Mouse (Mus musculus) neural tube, embryonic 14.5 days (tissue): ENCODE results near the gene Tnip1. TPM values are rescaled to one million over a fixed set of nuclear protein-coding genes. Genes with fewer than 3 reads are reported as not detected.

ENCODE experiments used
- ATAC-seq: fragments of 200-750 bp; cut with Nextera tagmentation; 2 replicates; pipeline ENCODE4 v1.8.0; 2017; ENCODE audit warnings: low read depth, mild to moderate bottlenecking, moderate TSS enrichment, moderate library complexity
- H3K27ac ChIP-seq: fragments of 300-500 bp; sonication (generic); 2 replicates; pipeline ENCODE4 v1.5.1; 2014; ENCODE audit warnings: low read depth, mild to moderate bottlenecking, control low read depth, low read length, moderate library complexity, mixed read lengths
- H3K27me3 ChIP-seq: fragments of 300-500 bp; sonication (generic); 2 replicates; pipeline ENCODE4 v1.6.1; 2014; ENCODE audit warnings: low read length; ENCODE audit not compliant: control insufficient read depth, insufficient read depth
- H3K36me3 ChIP-seq: fragments of 300-500 bp; sonication (generic); 2 replicates; pipeline ENCODE4 v1.6.1; 2014; ENCODE audit warnings: low read length, mixed read lengths; ENCODE audit not compliant: control insufficient read depth, insufficient read depth
- H3K4me1 ChIP-seq: fragments of 300-500 bp; sonication (generic); 2 replicates; pipeline ENCODE4 v1.6.1; 2014; ENCODE audit warnings: low read length; ENCODE audit not compliant: control insufficient read depth, insufficient read depth
- H3K4me2 ChIP-seq: fragments of 300-500 bp; sonication (generic); 2 replicates; pipeline ENCODE4 v1.6.1; 2014; ENCODE audit warnings: mild to moderate bottlenecking, low read depth, low read length, control low read depth
- H3K4me3 ChIP-seq: fragments of 300-500 bp; sonication (generic); 2 replicates; pipeline ENCODE4 v1.5.1; 2014; ENCODE audit warnings: low read depth, low read length, control low read depth, mixed read lengths
- H3K9ac ChIP-seq: fragments of 300-500 bp; sonication (generic); replicated peaks from 2 replicates; pipeline ENCODE4 v1.6.1; 2014; ENCODE audit warnings: low read depth, mild to moderate bottlenecking, control low read depth, low read length, mixed read lengths
- H3K9me3 ChIP-seq: fragments of 300-500 bp; sonication (generic); 2 replicates; pipeline ENCODE4 v1.6.1; 2016; ENCODE audit warnings: low read length; ENCODE audit not compliant: control insufficient read depth
- WGBS: fragments of 180-500 bp; shearing (Covaris S2); extraction: QIAGEN DNeasy Blood & Tissue Kit; methylation state at CpG from one replicate; pipeline ENCODE4 v1.1.7; 2014; 5-methylcytosine and 5-hydroxymethylcytosine counted together
- polyA plus RNA-seq: library from polyadenylated mRNA; unstranded; fragments of >200 nt; fragmentation: Nextera tagmentation; extraction: Ambion mirVana; gene quantifications from 2 replicates; pipeline ENCODE4 v1.2.1, GENCODE M21; 2014

The Tnip1 gene
- polyA plus RNA-seq, 1 experiment from 2014 or later, result 16.1 TPM

DNA sequence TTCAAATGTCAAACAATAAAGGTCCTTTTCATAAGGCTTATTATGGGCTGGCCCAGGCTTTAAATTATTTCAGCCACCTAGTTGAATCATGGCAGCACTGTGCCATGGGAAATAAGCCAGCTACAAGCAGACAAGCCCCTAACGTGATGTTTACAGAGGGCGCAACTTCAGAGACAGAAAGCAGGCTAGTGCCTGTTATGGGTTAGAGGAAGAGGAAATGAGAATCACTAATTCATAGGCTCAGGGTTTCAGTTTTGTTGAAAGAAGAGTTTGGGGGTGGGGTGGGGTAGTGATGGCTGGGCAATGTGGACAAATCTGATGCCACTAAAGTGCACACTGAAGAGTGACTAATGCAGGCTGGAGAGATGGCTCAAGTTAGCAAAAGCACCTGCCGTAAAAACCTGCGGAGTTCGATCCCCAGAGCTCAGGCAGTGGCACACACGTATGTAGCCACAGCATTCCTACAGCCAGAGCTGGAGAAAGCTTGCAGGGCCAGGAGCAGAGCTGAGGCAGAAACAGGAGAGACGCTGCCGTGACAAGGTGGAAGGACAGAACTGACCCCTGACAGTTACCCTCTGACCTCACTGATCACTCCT is 26.1 kb upstream of the Tnip1 start:
- ATAC-seq, result no peak
- no peak overlapping the region for H3K27ac ChIP-seq

DNA sequence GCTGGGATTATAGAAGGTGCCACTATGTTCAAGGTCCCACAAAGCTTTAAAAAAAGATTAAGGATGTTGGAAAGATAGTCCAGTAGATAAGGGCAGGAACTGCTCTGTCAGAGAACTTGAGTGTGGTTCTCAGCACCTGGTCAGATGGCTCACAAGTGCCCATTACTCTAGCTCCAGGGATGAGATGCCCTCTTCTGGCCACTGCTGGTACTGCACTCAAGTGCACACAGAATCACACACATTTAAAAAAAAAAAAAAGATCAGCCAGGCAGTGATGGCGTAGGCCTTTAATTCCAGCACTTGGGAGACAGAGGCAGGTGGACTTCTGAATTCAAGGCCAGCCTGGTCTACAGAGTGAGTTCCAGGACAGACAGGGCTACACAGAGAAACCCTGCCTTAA is 25.3 kb upstream of the Tnip1 start:
- no peak overlapping the region for H3K4me3 ChIP-seq
- no peak overlapping the region for H3K4me2 ChIP-seq
- H3K9me3 ChIP-seq, result no peaks in the 10 kb centered on the region
- no peak overlapping the region for H3K27ac ChIP-seq
- H3K9ac ChIP-seq, result no peak overlapping the region
- WGBS, result 96% methylated on average over 1 of the region's 1 CpGs
- no peaks in the 10 kb centered on the region for H3K27me3 ChIP-seq
- H3K4me1 ChIP-seq, result no peaks in the 10 kb centered on the region
- H3K36me3 ChIP-seq, result no peaks in the 10 kb centered on the region; the same call in 1 of the 2 replicates
- ATAC-seq, result no peak

More for the DNA sequence above, 26.1 kb upstream of the Tnip1 start:
- H3K9me3 ChIP-seq, result no peaks in the 10 kb centered on the region
- H3K4me3 ChIP-seq, result no peak overlapping the region
- H3K9ac ChIP-seq, result no peak overlapping the region
- 64% methylated on average over 8 of the region's 8 CpGs for WGBS
- no peaks in the 10 kb centered on the region for H3K4me1 ChIP-seq
- no peaks in the 10 kb centered on the region; the same call in 1 of the 2 replicates for H3K36me3 ChIP-seq
- H3K27me3 ChIP-seq, result no peaks in the 10 kb centered on the region
- H3K4me2 ChIP-seq, result no peak overlapping the region

DNA sequence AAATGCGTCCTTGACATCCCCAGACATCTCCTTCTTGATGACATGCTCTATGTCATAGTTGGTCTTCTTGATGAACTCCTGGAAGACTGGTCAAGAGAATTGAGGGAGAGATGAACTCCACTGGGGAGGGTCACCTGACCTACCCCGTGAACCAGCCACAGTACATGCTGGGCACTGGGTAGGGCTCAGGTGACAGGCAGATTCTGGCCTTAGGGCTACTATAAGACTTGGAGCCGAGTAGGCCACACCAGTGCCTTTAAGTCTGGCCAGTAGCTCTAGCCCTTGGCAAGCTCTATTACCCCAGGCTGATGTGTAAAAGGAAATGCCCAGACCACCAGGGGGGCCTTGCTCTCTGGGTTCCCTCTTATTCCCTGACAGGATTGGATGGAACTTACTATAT is 22.4 kb upstream of the Tnip1 start:
- Histone ChIP-seq H3K4me3 (no peak overlapping the region), H3K27ac (no peak overlapping the region), H3K4me1 (no peaks in the 10 kb centered on the region), H3K9ac (no peak overlapping the region), H3K27me3 (no peaks in the 10 kb centered on the region), H3K36me3 (no peaks in the 10 kb centered on the region; the same call in 1 of the 2 replicates), H3K4me2 (no peak overlapping the region), H3K9me3 (no peaks in the 10 kb centered on the region)
- ATAC-seq, result no peak
- WGBS, result 82% methylated on average over 3 of the region's 3 CpGs

DNA sequence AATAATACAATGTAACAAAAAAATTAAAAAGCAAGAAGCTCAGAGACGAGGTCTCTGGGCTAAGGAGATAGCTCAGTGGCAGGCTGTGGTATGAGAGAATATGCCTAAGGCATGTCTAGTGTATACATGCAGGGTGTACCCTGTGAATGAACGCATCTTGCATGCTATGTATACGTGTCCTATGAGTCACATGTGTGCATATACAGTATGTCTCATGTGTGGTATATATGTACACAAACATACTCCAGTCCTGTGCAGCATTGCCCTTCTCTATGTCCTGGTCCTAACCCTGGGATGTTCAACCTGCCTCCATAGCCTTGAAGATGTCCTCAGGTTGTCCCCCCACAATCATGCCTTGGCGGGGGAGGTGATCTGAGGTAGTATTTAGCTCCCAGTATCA is 21.9 kb upstream of the Tnip1 start:
- H3K4me1 ChIP-seq, result no peaks in the 10 kb centered on the region
- no peak overlapping the region for H3K4me3 ChIP-seq
- no peaks in the 10 kb centered on the region for H3K36me3 ChIP-seq
- no peaks in the 10 kb centered on the region for H3K9me3 ChIP-seq
- H3K27ac ChIP-seq, result no peak overlapping the region
- no peaks in the 10 kb centered on the region for H3K27me3 ChIP-seq
- ATAC-seq, result no peak; the same call in 1 of the 2 replicates
- H3K9ac ChIP-seq, result no peak overlapping the region
- H3K4me2 ChIP-seq, result no peak overlapping the region
- WGBS, result 62% methylated on average over 4 of the region's 4 CpGs

DNA sequence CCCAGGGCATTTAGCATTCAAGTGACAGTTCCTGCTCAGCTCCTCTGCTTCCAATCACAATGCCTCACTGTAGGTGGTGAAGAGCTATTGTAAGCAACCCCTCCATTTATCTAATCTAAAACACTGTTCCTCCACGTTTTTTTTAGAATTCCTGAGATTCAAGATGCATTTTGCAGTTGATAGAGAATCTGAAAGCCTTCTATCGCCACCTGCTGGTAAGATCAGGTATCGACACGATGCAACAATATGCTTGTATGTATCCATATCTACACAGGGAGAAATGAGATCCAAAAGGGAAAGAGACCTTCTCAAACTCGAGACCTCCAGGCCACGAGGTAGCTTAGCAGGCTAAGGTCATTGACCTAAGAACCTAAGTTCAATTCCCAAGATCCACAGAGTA is 21.4 kb upstream of the Tnip1 start:
- H3K4me3 ChIP-seq, result no peak overlapping the region
- ATAC-seq, result no peak
- no peaks in the 10 kb centered on the region for H3K9me3 ChIP-seq
- no peak overlapping the region for H3K9ac ChIP-seq
- H3K27ac ChIP-seq, result no peak overlapping the region
- no peaks in the 10 kb centered on the region for H3K27me3 ChIP-seq
- H3K4me1 ChIP-seq, result no peaks in the 10 kb centered on the region
- WGBS, result 1% methylated on average over 6 of the region's 6 CpGs
- no peak overlapping the region for H3K4me2 ChIP-seq
- H3K36me3 ChIP-seq, result no peaks in the 10 kb centered on the region

DNA sequence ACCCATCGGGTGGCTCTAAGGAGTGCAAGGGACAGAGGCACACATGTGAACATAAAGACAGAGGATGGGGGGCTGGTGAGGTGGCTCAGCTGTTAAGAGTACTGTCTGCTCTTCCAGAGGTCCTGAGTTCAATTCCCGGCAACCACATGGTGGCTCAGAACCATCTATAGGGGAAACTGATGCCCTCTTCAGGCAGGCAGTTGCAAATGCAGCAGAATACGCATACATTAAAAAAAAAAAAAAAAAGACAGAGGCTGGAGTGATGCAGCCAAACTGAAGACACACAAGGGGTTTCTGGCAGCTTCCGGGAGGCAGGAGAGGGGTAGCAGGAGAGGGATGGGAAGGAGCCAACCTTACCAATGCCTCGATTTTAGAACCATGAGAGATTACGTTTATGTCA is 19.8 kb upstream of the Tnip1 start:
- WGBS, result 84% methylated on average over 6 of the region's 6 CpGs
- Histone ChIP-seq H3K9me3 (no peaks in the 10 kb centered on the region), H3K36me3 (no peaks in the 10 kb centered on the region), H3K4me2 (no peak overlapping the region), H3K27me3 (no peaks in the 10 kb centered on the region), H3K27ac (no peak overlapping the region), H3K4me1 (no peaks in the 10 kb centered on the region), H3K4me3 (no peak overlapping the region), H3K9ac (no peak overlapping the region)
- ATAC-seq, result no peak

DNA sequence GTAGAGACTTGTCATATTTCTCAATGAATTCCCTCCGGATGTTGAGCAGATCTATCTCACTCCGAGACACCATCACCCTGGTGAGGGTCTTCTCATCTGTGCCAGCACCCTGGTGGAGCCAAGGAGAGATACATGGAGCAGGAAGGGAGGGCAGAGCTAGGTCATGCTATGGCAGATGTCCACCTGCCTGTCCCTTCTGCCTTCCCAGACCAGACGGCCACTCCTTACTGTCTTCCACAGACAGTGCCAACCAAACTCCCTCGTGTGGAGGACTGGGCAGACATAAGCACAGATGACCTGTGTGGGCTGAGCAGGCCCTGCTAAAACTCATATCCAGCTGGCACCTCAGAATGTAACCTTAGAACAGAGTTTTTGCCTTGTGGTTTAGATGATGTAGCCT is 18.9 kb upstream of the Tnip1 start:
- H3K36me3 ChIP-seq, result no peaks in the 10 kb centered on the region
- H3K9ac ChIP-seq, result no peak overlapping the region
- no peak for ATAC-seq
- H3K4me1 ChIP-seq, result no peaks in the 10 kb centered on the region
- WGBS, result 96% methylated on average over 4 of the region's 4 CpGs
- H3K9me3 ChIP-seq, result no peaks in the 10 kb centered on the region
- no peak overlapping the region for H3K27ac ChIP-seq
- no peak overlapping the region for H3K4me2 ChIP-seq
- H3K4me3 ChIP-seq, result no peak overlapping the region
- H3K27me3 ChIP-seq, result no peaks in the 10 kb centered on the region

DNA sequence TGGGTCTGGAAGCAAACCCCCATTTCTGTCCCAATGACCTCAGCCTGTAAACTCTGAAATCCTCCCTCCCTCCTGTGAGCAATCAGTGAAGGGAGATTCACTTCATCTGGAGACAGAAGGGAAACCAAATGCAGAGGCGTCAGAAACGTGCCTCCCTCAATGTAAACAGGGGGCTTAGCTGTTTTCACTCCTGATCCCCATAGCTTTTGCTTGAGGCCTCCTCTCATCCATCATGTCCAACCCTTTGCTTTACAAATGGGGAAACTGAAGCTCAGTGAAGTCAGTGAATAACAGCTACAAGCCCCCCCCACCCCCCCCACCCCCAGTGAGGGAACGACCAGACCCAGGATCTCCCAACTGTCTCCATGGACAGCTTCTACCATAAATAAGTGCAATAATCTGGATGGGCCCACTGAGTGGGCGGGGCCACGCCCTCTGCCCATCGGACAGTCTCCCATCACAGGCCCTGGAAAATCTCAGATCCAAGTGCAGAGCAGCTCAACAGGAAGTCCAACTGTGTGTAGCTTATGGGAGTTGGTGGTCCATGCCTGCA is 14.7 kb upstream of the Tnip1 start:
- no peak for ATAC-seq

DNA sequence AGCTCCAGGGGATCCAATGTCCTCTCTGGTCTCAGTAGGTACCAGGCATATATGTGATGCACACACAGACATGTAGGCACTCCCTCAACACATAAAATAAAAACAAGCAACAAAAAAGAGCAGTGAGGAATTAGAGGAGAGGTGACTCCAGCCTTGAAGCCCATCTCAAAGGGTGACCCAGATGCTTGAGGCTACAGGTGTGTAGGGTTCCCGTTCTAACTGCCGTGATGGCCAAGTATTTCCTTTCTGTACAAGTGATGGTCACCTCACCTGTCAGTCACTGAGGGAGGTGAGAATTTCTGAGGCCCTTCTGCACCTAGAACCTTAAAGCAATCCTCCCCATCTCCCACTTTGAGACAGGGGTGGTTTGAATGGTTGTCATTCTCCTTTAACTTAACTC is 13.6 kb upstream of the Tnip1 start:
- no peaks in the 10 kb centered on the region for H3K4me1 ChIP-seq
- H3K4me3 ChIP-seq, result no peak overlapping the region
- H3K9ac ChIP-seq, result no peak overlapping the region
- no peak overlapping the region for H3K27ac ChIP-seq
- ATAC-seq, result no peak
- H3K36me3 ChIP-seq, result no peaks in the 10 kb centered on the region
- 100% methylated on average over 2 of the region's 2 CpGs for WGBS
- H3K27me3 ChIP-seq, result no peaks in the 10 kb centered on the region
- H3K4me2 ChIP-seq, result no peak overlapping the region
- H3K9me3 ChIP-seq, result no peaks in the 10 kb centered on the region

More for the DNA sequence above, 14.7 kb upstream of the Tnip1 start:
- no peak overlapping the region for H3K27ac ChIP-seq
- H3K27me3 ChIP-seq, result no peaks in the 10 kb centered on the region
- H3K9ac ChIP-seq, result no peak overlapping the region
- WGBS, result 55% methylated on average over 6 of the region's 6 CpGs
- H3K4me3 ChIP-seq, result no peak overlapping the region
- H3K4me1 ChIP-seq, result no peaks in the 10 kb centered on the region
- H3K36me3 ChIP-seq, result no peaks in the 10 kb centered on the region
- no peak overlapping the region for H3K4me2 ChIP-seq
- H3K9me3 ChIP-seq, result no peaks in the 10 kb centered on the region
